9 mouse cellular contexts compared by ENCODE assay signal in genomic region chr11:85995318-85996095, GRCm38 (mm10).
DNase-seq lines count a peak whose midpoint lies in the region; ATAC-seq and TF ChIP-seq lines count a peak whose summit lies in the region.
"Had no signal": no experiment of that assay in that cellular context is flagged by ENCODE, and none has a peak within 500 bp of the region (broad histone marks: within the 10 kb centered on the region; RNA-seq: fewer than 3 reads in every experiment).

No protein-coding gene starts in this region.

- intact Hi-C loops in heart, postnatal 25 days (cut with DNase I) = no loop called here
- intact Hi-C loops in left cerebral cortex, postnatal 25 days (cut with DNase I) = no loop called here

- peaks cover 23% of the 10 kb centered on the region for H3K4me1 ChIP-seq in embryonic facial prominence, embryonic 15.5 days
- H3K4me1 ChIP-seq in hindbrain, embryonic 16.5 days (ENCODE audit: control insufficient read depth, insufficient read depth, low read depth, low read length) = peaks cover 3% of the 10 kb centered on the region
- H3K4me1 ChIP-seq in midbrain, postnatal 0 days (ENCODE audit: insufficient read depth, low read length) = 0 out of 2 replicates have a peak, but pooled peaks cover 4% of the 10 kb centered on the region

- peaks cover 5% of the 10 kb centered on the region for H3K27me3 ChIP-seq in embryonic facial prominence, embryonic 15.5 days
- H3K27me3 ChIP-seq in hindbrain, embryonic 16.5 days (replicated peaks; ENCODE audit: control insufficient read depth, insufficient read depth, low read length) = peaks cover 4% of the 10 kb centered on the region; the same call in 1 of the 2 replicates
- 0 out of 2 replicates have a peak, but pooled peaks cover 4% of the 10 kb centered on the region for H3K27me3 ChIP-seq in midbrain, postnatal 0 days (ENCODE audit: insufficient read depth, low read length)

- no peaks in the 10 kb centered on the region for H3K36me3 ChIP-seq in embryonic facial prominence, embryonic 15.5 days
- no peaks in the 10 kb centered on the region for H3K36me3 ChIP-seq in hindbrain, embryonic 16.5 days (ENCODE audit: control insufficient read depth, insufficient read depth, low read length)
- no peaks in the 10 kb centered on the region for H3K36me3 ChIP-seq in midbrain, postnatal 0 days (ENCODE audit: insufficient read depth, low read length)

- 14% methylated on average over 29 of the region's 29 CpGs for WGBS in embryonic facial prominence, embryonic 15.5 days
- WGBS in hindbrain, embryonic 16.5 days = 30% methylated on average over 29 of the region's 29 CpGs
- 20% methylated on average over 29 of the region's 29 CpGs for WGBS in midbrain, postnatal 0 days

- no peak; the same call in none of the 2 replicates for ATAC-seq in embryonic facial prominence, embryonic 15.5 days (ENCODE audit: insufficient number of reproducible peaks, low FRiP score, low TSS enrichment, low read depth)
- ATAC-seq in hindbrain, embryonic 16.5 days = peak; percentile 67; the same call in 1 of the 2 replicates
- no peak for ATAC-seq in midbrain, postnatal 0 days (ENCODE audit: low FRiP score)
- ATAC-seq: Patski had no signal

- H3K9me3 ChIP-seq in embryonic facial prominence, embryonic 15.5 days (replicated peaks) = no peaks in the 10 kb centered on the region
- H3K9me3 ChIP-seq in hindbrain, embryonic 16.5 days (ENCODE audit: control insufficient read depth, low read length) = no peaks in the 10 kb centered on the region
- H3K9me3 ChIP-seq in midbrain, postnatal 0 days (ENCODE audit: low read length) = no peaks in the 10 kb centered on the region

- DNase-seq in heart, adult 18-20 months = peak; percentile 10 to 33
- no peak for DNase-seq in heart, postnatal 25 days (ENCODE audit: low spot score)
- peak; percentile 54 to 62 for DNase-seq in left cerebral cortex, postnatal 25 days (ENCODE audit: low spot score in 2 of 2)
- DNase-seq in midbrain, postnatal 0 days (ENCODE audit: low spot score) = peak; percentile 67
- DNase-seq in yolk sac, embryonic 10.5 days (ENCODE audit: low spot score) = peak; percentile 36
- no peak for DNase-seq in spleen, postnatal 10 days (ENCODE audit: low spot score in 2 of 2)

- H3K9ac ChIP-seq in embryonic facial prominence, embryonic 15.5 days = 0 out of 2 replicates have a peak overlapping the region, but pooled peaks have one; percentile 6
- peak overlapping the region; percentile 59 for H3K9ac ChIP-seq in hindbrain, embryonic 16.5 days (ENCODE audit: low read depth, low read length)
- peak overlapping the region; percentile 52 for H3K9ac ChIP-seq in midbrain, postnatal 0 days (replicated peaks; ENCODE audit: low read length, poor library complexity, severe bottlenecking)

- peak overlapping the region; percentile 60 for H3K4me2 ChIP-seq in embryonic facial prominence, embryonic 15.5 days (replicated peaks)
- H3K4me2 ChIP-seq in hindbrain, embryonic 16.5 days (ENCODE audit: low read length) = peak overlapping the region; percentile 77
- peak overlapping the region; percentile 61 for H3K4me2 ChIP-seq in midbrain, postnatal 0 days (ENCODE audit: low read depth, low read length, poor library complexity, severe bottlenecking)

- no peak overlapping the region for H3K27ac ChIP-seq in embryonic facial prominence, embryonic 15.5 days (replicated peaks)
- no peak overlapping the region for H3K27ac ChIP-seq in hindbrain, embryonic 16.5 days (ENCODE audit: low read depth, low read length)
- H3K27ac ChIP-seq in midbrain, postnatal 0 days (ENCODE audit: low read depth, low read length) = no peak overlapping the region

- peak overlapping the region; percentile 34 for H3K4me3 ChIP-seq in embryonic facial prominence, embryonic 15.5 days (replicated peaks)
- peak overlapping the region; percentile 42 for H3K4me3 ChIP-seq in hindbrain, embryonic 16.5 days (ENCODE audit: low read length)
- peak overlapping the region; percentile 32 for H3K4me3 ChIP-seq in midbrain, postnatal 0 days (ENCODE audit: low read depth, low read length)

- TF ChIP-seq CTCF in midbrain, postnatal 0 days (IDR thresholded peaks at IDR 0.05) = peak; percentile 44

Comparison
In these comparisons a context has a peak if more than half of its experiments do, and no peak if none do; other contexts are left out.
1. DNase-seq: peak in heart, adult 18-20 months (2 of 2), left cerebral cortex, postnatal 25 days (2 of 2), midbrain, postnatal 0 days (single experiment) and yolk sac, embryonic 10.5 days (single experiment); none in heart, postnatal 25 days (single experiment) and spleen, postnatal 10 days (0 of 2).
2. H3K9ac ChIP-seq: peak in every context shown above with its lines; median percentile 59 in hindbrain, embryonic 16.5 days; 52 in midbrain, postnatal 0 days; 6 in embryonic facial prominence, embryonic 15.5 days.
3. Peak in every context shown above with its lines, with median percentiles within 50 percentile points of each other: H3K4me2 ChIP-seq and H3K4me3 ChIP-seq.